11 mouse cellular contexts compared by ENCODE assay signal in genomic region chr4:82684088-82684715, GRCm38 (mm10). TPM values are rescaled to one million over a fixed set of nuclear protein-coding genes. Genes with fewer than 3 reads are reported as not detected.
DNase-seq lines count a peak whose midpoint lies in the region; ATAC-seq lines count a peak whose summit lies in the region.
"Had no signal": no experiment of that assay in that cellular context is flagged by ENCODE, and none has a peak within 500 bp of the region (broad histone marks: within the 10 kb centered on the region; RNA-seq: fewer than 3 reads in every experiment).

No protein-coding gene starts in this region.

- no peak overlapping the region for H3K4me3 ChIP-seq in heart, embryonic 13.5 days
- no peak overlapping the region for H3K4me3 ChIP-seq in lung, embryonic 15.5 days
- H3K4me3 ChIP-seq: erythroblast, embryonic 14.5 days; myocyte had no signal

- no peak for DNase-seq in heart, adult 8-10 months (ENCODE audit: low spot score)
- DNase-seq in lung, postnatal 25 days (ENCODE audit: low spot score) = no peak
- peak; percentile 54 to 65 for DNase-seq in frontal cortex, adult 2 months (ENCODE audit: extremely low spot score in 1 of 2, low spot score in 1 of 2)
- peak; percentile 43 to 47 for DNase-seq in right cerebral cortex, postnatal 36 days (ENCODE audit: low spot score in 2 of 2)
- DNase-seq in adrenal gland, adult 2 months = no peak
- DNase-seq: gastrocnemius, postnatal 36 days; thymus, postnatal 36 days had no signal

- H3K9me3 ChIP-seq in heart, embryonic 13.5 days = no peaks in the 10 kb centered on the region
- H3K9me3 ChIP-seq in lung, embryonic 15.5 days = no peaks in the 10 kb centered on the region

- WGBS in heart, embryonic 13.5 days = 52% methylated on average over 12 of the region's 12 CpGs
- 46% methylated on average over 12 of the region's 12 CpGs for WGBS in lung, embryonic 15.5 days

- peak overlapping the region; percentile 37; the same call in 1 of the 2 replicates for H3K27ac ChIP-seq in heart, embryonic 13.5 days (replicated peaks)
- peak overlapping the region; percentile 19 for H3K27ac ChIP-seq in lung, embryonic 15.5 days

- H3K4me2 ChIP-seq in heart, embryonic 13.5 days = peak overlapping the region; percentile 27
- H3K4me2 ChIP-seq in lung, embryonic 15.5 days = peak overlapping the region; percentile 18; the same call in 1 of the 2 replicates

- no peaks in the 10 kb centered on the region for H3K27me3 ChIP-seq in heart, embryonic 13.5 days (replicated peaks)
- no peaks in the 10 kb centered on the region for H3K27me3 ChIP-seq in lung, embryonic 15.5 days

- H3K36me3 ChIP-seq in heart, embryonic 13.5 days = no peaks in the 10 kb centered on the region
- no peaks in the 10 kb centered on the region for H3K36me3 ChIP-seq in lung, embryonic 15.5 days

- no peak for ATAC-seq in heart, embryonic 13.5 days (ENCODE audit: extremely low read depth, insufficient number of reproducible peaks, low FRiP score, low TSS enrichment)
- no peak for ATAC-seq in lung, embryonic 15.5 days (ENCODE audit: borderline replicate concordance, extremely low read depth, low FRiP score, low TSS enrichment)

- H3K9ac ChIP-seq in heart, embryonic 13.5 days = peak overlapping the region; percentile 21; the same call in 1 of the 2 replicates
- H3K9ac ChIP-seq in lung, embryonic 15.5 days = no peak overlapping the region

- peaks cover 10% of the 10 kb centered on the region for H3K4me1 ChIP-seq in heart, embryonic 13.5 days
- H3K4me1 ChIP-seq in lung, embryonic 15.5 days = peaks cover 11% of the 10 kb centered on the region; the same call in 1 of the 2 replicates

RNA-seq across cellular contexts. Expression of gene Nfib, which starts 21.3 kb away (rescaled TPM):
- polyA plus RNA-seq in heart, embryonic 13.5 days (2015; fragmentation: Nextera tagmentation; extraction: Ambion mirVana) = 53.0 and 57.9 TPM in 2 replicates
- total RNA-seq in heart, adult 8-10 months (2022) = 100 to 1,000 TPM; 115 to 138 (median 131) TPM
- polyA plus RNA-seq in lung, embryonic 15.5 days (2015; fragmentation: Nextera tagmentation; extraction: Ambion mirVana) = 107 and 113 TPM in 2 replicates
- 32.5 and 39.4 TPM in 2 replicates for polyA plus RNA-seq in frontal cortex, adult 2 months (2012; rRNA removed)
- total RNA-seq in adrenal gland, adult 2 months (2021) = 10 to 100 TPM; 84.1 to 86.3 TPM
- 11.7 and 19.6 TPM in 2 replicates for polyA plus RNA-seq in adrenal gland, adult 2 months (2012; rRNA removed)
- polyA plus RNA-seq: erythroblast, embryonic 14.5 days had no signal

Comparison
In these comparisons a context has a peak if more than half of its experiments do, and no peak if none do; other contexts are left out.
1. DNase-seq: peak in frontal cortex, adult 2 months (2 of 2) and right cerebral cortex, postnatal 36 days (2 of 2); none in heart, adult 8-10 months (single experiment), lung, postnatal 25 days (single experiment) and adrenal gland, adult 2 months (single experiment).